Mouse (Mus musculus) E14TG2a.4 (cell line): ENCODE results near the gene Rhbdd2.

Source experiments
- CTCF ChIP-seq: conservative IDR thresholded peaks from 2 replicates; pipeline ENCODE4 v1.5.1; 2014; ENCODE audit warnings: low read length
- NANOG ChIP-seq: IDR thresholded peaks from 2 replicates; pipeline ENCODE4 v1.6.1; 2014; ENCODE audit warnings: borderline replicate concordance, low read length, mixed read lengths
- POU5F1 ChIP-seq: IDR thresholded peaks from 2 replicates; pipeline ENCODE4 v1.6.1; 2014; ENCODE audit warnings: low read length, borderline replicate concordance

DNA sequence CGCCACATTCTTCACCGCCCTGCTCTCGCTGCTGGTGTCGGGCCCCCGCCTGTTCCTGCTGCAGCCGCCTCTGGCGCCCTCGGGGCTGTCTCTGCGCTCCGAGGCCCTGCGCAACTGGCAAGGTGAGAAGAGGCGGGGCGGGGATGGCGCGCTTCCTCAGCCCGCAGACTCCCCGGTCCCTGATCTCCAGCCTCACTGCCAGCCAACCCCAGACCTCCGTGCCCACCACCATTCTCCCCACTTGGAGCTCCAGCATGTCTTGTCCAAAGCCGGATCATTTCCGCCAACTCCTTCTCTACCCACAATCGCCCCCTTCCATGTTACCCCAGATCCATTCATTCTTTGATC lies 353 bp downstream of the Rhbdd2 start:
- TF ChIP-seq CTCF, result no peak
- TF ChIP-seq NANOG, result no peak
- TF ChIP-seq POU5F1, result no peak
